Mouse (Mus musculus): ENCODE measurements around the gene Pik3ca.

- TF ChIP-seq CTCF (IDR thresholded peaks at IDR 0.05; ENCODE audit: insufficient read depth, low read depth, low read length), result no peak
- no peak for TF ChIP-seq POLR2A (IDR thresholded peaks at IDR 0.05; ENCODE audit: insufficient read depth, low read depth, low read length)
Measured at GRCm38 (mm10) chr3:32408811-32409273, 11.4 kb downstream of the Pik3ca start.

All from olfactory bulb, adult 2 months (tissue).